10 mouse cellular contexts compared by ENCODE assay signal in the genomic region with DNA sequence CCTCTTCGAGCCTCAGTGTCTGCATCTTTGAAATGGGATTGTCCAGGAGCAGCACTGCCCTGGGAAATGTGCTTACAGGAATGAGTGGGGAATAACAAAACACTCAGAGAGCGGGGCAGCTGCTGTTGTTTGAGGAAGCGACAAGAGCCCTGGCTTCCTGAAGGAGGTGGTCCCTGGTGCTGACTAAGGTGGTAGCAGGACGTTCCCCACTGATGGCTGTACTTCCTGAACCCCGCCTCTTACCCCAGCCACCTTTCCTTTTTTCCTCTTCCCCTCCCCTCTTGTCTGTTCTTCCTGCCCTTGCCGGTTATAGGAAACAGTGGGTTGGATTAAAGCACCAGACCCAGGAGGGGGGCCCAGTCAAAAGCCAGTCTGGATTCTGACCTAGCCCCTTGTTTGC. TPM values are rescaled to one million over a fixed set of nuclear protein-coding genes. Genes with fewer than 3 reads are reported as not detected.
DNase-seq lines count a peak whose midpoint lies in the region; ATAC-seq and TF ChIP-seq lines count a peak whose summit lies in the region.
"Had no signal": no experiment of that assay in that cellular context is flagged by ENCODE, and none has a peak within 500 bp of the region (broad histone marks: within the 10 kb centered on the region; RNA-seq: fewer than 3 reads in every experiment).

No protein-coding gene starts in this region.

- peak overlapping the region; percentile 37; the same call in 1 of the 2 replicates for H3K27ac ChIP-seq in heart, embryonic 13.5 days (replicated peaks)
- no peak overlapping the region for H3K27ac ChIP-seq in neural tube, embryonic 12.5 days
- no peak overlapping the region for H3K27ac ChIP-seq in hindbrain, postnatal 0 days
- no peak overlapping the region for H3K27ac ChIP-seq in neural tube, embryonic 15.5 days (replicated peaks)

- intact Hi-C loops in heart, postnatal 25 days (cut with DNase I), result no loop called here

- H3K4me3 ChIP-seq in heart, embryonic 13.5 days, result no peak overlapping the region
- no peak overlapping the region for H3K4me3 ChIP-seq in neural tube, embryonic 12.5 days
- H3K4me3 ChIP-seq in hindbrain, postnatal 0 days (ENCODE audit: low read length), result no peak overlapping the region
- H3K4me3 ChIP-seq in neural tube, embryonic 15.5 days (replicated peaks), result no peak overlapping the region

- H3K36me3 ChIP-seq in heart, embryonic 13.5 days, result peaks cover 9% of the 10 kb centered on the region
- no peaks in the 10 kb centered on the region for H3K36me3 ChIP-seq in neural tube, embryonic 12.5 days
- no peaks in the 10 kb centered on the region; the same call in 1 of the 2 replicates for H3K36me3 ChIP-seq in hindbrain, postnatal 0 days (ENCODE audit: insufficient read depth, low read length)
- peaks cover 14% of the 10 kb centered on the region for H3K36me3 ChIP-seq in neural tube, embryonic 15.5 days

- no peak for TF ChIP-seq CTCF in hindbrain, postnatal 0 days (IDR thresholded peaks at IDR 0.05; ENCODE audit: low read depth)

- H3K9ac ChIP-seq in heart, embryonic 13.5 days, result no peak overlapping the region
- H3K9ac ChIP-seq in neural tube, embryonic 12.5 days, result no peak overlapping the region
- H3K9ac ChIP-seq in hindbrain, postnatal 0 days (replicated peaks; ENCODE audit: low read length), result no peak overlapping the region
- H3K9ac ChIP-seq in neural tube, embryonic 15.5 days (replicated peaks), result no peak overlapping the region

- no peak for DNase-seq in heart, postnatal 25 days (ENCODE audit: low spot score)
- no peak for DNase-seq in neural tube, embryonic 10.5 days (ENCODE audit: extremely low spot score, low spot score)
- DNase-seq in hindbrain, postnatal 0 days (ENCODE audit: low spot score), result no peak
- DNase-seq in urinary bladder, adult 18-20 months (ENCODE audit: low spot score in 2 of 2), result no peak
- no peak for DNase-seq in adrenal gland, postnatal 10 days
- DNase-seq: kidney, postnatal 25 days; lung, postnatal 10 days had no signal

- WGBS in heart, embryonic 13.5 days, result 27% methylated on average over 6 of the region's 6 CpGs
- 42% methylated on average over 6 of the region's 6 CpGs for WGBS in neural tube, embryonic 12.5 days
- 55% methylated on average over 6 of the region's 6 CpGs for WGBS in hindbrain, postnatal 0 days
- 48% methylated on average over 6 of the region's 6 CpGs for WGBS in neural tube, embryonic 15.5 days

- H3K27me3 ChIP-seq in heart, embryonic 13.5 days (replicated peaks), result peaks cover 13% of the 10 kb centered on the region
- H3K27me3 ChIP-seq in neural tube, embryonic 12.5 days (replicated peaks), result no peaks in the 10 kb centered on the region
- no peaks in the 10 kb centered on the region for H3K27me3 ChIP-seq in hindbrain, postnatal 0 days (ENCODE audit: insufficient read depth, low read length)
- no peaks in the 10 kb centered on the region for H3K27me3 ChIP-seq in neural tube, embryonic 15.5 days (replicated peaks)

- no peak; the same call in 1 of the 2 replicates for ATAC-seq in heart, embryonic 13.5 days (ENCODE audit: extremely low read depth, insufficient number of reproducible peaks, low FRiP score, low TSS enrichment)
- no peak for ATAC-seq in neural tube, embryonic 12.5 days (ENCODE audit: low FRiP score, low read depth)
- ATAC-seq in hindbrain, postnatal 0 days, result no peak
- ATAC-seq in neural tube, embryonic 15.5 days (ENCODE audit: low FRiP score), result no peak

- no peaks in the 10 kb centered on the region for H3K9me3 ChIP-seq in heart, embryonic 13.5 days
- H3K9me3 ChIP-seq in neural tube, embryonic 12.5 days, result no peaks in the 10 kb centered on the region
- H3K9me3 ChIP-seq in hindbrain, postnatal 0 days (ENCODE audit: low read length), result no peaks in the 10 kb centered on the region
- no peaks in the 10 kb centered on the region for H3K9me3 ChIP-seq in neural tube, embryonic 15.5 days (replicated peaks)

- H3K4me2 ChIP-seq in heart, embryonic 13.5 days, result 0 out of 2 replicates have a peak overlapping the region, but pooled peaks have one; percentile 27
- H3K4me2 ChIP-seq in neural tube, embryonic 12.5 days (replicated peaks), result peak overlapping the region; percentile 40
- H3K4me2 ChIP-seq in hindbrain, postnatal 0 days (ENCODE audit: low read depth, low read length), result peak overlapping the region; percentile 26; the same call in 1 of the 2 replicates
- H3K4me2 ChIP-seq in neural tube, embryonic 15.5 days, result peak overlapping the region; percentile 43

- peaks cover 27% of the 10 kb centered on the region for H3K4me1 ChIP-seq in heart, embryonic 13.5 days
- peaks cover 34% of the 10 kb centered on the region for H3K4me1 ChIP-seq in neural tube, embryonic 12.5 days
- H3K4me1 ChIP-seq in hindbrain, postnatal 0 days (ENCODE audit: insufficient read depth, low read length), result 0 out of 2 replicates have a peak, but pooled peaks cover 10% of the 10 kb centered on the region
- peaks cover 32% of the 10 kb centered on the region for H3K4me1 ChIP-seq in neural tube, embryonic 15.5 days

RNA-seq across cellular contexts. Expression of gene Arrb1, which starts 45.0 kb away (rescaled TPM):
- 6.8 and 8.4 TPM in 2 replicates for polyA plus RNA-seq in heart, embryonic 13.5 days (2015; fragmentation: Nextera tagmentation; extraction: Ambion mirVana)
- total RNA-seq in heart, postnatal 25 days (2021), result 10 to 100 TPM; 17.2 to 26.4 TPM
- 16.3 and 18.4 TPM in 2 replicates for polyA plus RNA-seq in neural tube, embryonic 12.5 days (2016; fragmentation: Nextera tagmentation; extraction: Ambion mirVana)
- total RNA-seq in hindbrain, postnatal 0 days (2014; rRNA removed), result 106 and 113 TPM in 2 replicates
- 13.5 and 13.7 TPM in 2 replicates for polyA plus RNA-seq in hindbrain, postnatal 0 days (2015; fragmentation: Nextera tagmentation; extraction: Ambion mirVana)
- polyA plus RNA-seq in neural tube, embryonic 15.5 days (2015; fragmentation: Nextera tagmentation; extraction: Ambion mirVana), result 15.1 and 16.6 TPM in 2 replicates
- total RNA-seq in adrenal gland, postnatal 10 days (2021), result 10 to 100 TPM; 46.2 to 56.8 TPM

RNA-seq across cellular contexts. Expression of gene Tpbgl, which starts 46.7 kb away (rescaled TPM):
- polyA plus RNA-seq in heart, embryonic 13.5 days (2015; fragmentation: Nextera tagmentation; extraction: Ambion mirVana), result 0.78 and 1.7 TPM in 2 replicates
- 1 to 10 TPM; 3.0 to 3.9 TPM for total RNA-seq in heart, postnatal 25 days (2021)
- polyA plus RNA-seq in neural tube, embryonic 12.5 days (2016; fragmentation: Nextera tagmentation; extraction: Ambion mirVana), result 2.9 TPM in 2 replicates
- 6.4 and 7.9 TPM in 2 replicates for total RNA-seq in hindbrain, postnatal 0 days (2014; rRNA removed)
- 2.3 and 2.9 TPM in 2 replicates for polyA plus RNA-seq in hindbrain, postnatal 0 days (2015; fragmentation: Nextera tagmentation; extraction: Ambion mirVana)
- 2.5 and 3.2 TPM in 2 replicates for polyA plus RNA-seq in neural tube, embryonic 15.5 days (2015; fragmentation: Nextera tagmentation; extraction: Ambion mirVana)
- 10 to 100 TPM; 13.9 to 14.6 TPM for total RNA-seq in adrenal gland, postnatal 10 days (2021)
